Mouse (Mus musculus): ENCODE measurements around the gene Lmntd1.

Lmntd1 gene

DNA sequence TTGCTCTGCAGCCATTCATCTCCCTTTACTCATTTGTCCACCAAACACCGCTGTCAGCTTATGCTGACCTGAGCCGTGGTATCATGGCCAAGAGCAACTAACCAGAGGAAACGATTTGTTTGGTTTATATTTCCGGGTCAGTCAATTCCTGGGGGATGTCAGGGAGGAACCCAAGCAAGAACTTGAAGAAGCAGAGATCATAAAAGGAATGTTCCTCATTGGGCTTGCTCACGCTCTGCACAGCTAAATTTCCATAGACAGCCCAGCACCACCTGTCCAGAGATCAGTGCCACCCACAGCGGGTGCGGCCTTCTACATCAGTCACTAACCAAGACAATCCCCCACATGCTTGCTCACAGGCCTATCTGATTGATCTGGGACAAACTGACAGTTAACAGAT lies at the start of gene Lmntd1:
Gene Lmntd1, minus strand, starts transcription at position 101 of the 400 bp plus-strand sequence.
- no peak for DNase-seq (ENCODE audit: low spot score in 2 of 2)

DNA sequence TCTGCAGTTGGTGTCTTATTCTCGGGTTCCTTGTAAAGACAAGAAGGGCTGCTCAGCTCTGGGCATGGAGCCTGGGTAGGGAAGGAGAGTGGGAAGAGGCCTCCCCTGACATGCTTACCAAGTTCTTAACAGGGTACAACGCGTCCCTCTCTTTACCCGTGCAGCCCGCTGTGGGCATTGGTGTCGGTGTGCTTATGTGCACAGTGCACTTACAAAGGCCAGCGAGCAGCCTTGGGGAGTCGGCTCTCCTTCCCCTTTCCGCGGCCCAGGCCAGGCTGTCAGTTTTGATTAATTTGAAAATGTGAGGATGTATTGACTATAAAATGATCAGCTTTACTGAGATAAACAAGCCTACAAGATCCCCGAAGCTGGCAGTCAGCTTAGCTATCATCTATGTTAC lies 46.8 kb upstream of the Lmntd1 start:
- no peak for DNase-seq (ENCODE audit: low spot score in 2 of 2)

DNA sequence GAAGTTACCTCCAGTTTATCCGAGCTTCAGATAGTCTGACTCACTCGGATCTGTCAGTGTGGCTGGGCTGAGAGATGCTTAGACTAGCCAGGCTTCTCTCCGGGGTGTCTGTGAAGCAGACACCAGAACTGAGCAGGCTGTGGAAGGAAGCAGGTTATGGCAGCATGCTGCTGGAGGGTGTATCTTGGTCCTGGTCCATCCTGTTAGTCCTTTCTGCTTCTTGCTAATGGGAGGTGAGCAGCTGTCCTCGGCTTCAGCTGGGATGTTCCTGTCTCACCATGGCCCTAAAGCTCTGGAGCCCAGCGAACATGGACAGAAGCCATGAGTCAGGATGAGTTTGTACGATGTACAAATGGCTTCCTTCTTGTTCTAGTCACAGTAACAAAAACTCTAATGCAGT lies 45.0 kb upstream of the Lmntd1 start:
- no peak for DNase-seq (ENCODE audit: low spot score in 2 of 2)

DNA sequence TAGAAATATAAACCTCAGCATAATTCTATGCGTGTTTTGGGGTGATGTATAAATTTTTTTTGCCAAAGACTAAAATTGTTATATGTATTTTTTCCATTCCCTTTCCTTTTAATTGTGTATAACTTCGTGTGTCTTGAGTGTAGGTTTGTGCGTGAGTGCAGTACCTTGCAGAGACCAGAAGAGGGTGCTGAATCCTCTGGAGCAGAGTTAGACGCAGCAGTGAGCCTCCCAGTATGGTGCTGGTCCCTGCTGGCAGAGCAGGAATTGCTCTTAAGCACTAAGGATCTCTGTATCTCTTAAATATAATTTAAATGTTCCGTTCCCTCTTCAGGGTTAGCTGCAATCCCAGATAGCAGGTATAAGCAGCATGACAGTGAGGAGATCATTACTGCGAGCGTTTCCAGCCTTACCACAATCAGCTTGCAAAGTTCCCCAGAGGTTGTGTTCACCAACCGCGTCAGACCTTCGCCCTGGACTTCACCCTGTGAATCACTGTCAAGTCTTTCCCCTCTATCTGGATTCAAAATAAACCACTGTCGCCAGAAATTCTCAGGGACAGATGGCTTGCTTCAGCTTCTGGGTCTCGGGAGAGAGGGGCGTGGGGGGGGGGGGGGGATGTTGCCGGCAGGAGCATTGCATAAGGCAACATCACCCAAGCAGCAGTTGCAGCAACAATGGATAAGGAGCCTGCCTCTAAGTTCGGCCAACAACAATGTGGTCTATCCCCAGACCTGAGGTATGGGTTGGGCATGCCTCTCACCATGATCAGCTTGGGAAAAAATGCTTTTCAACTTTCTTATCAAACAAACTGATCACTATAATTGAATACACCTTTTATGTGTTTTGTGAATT lies 42.8 kb upstream of the Lmntd1 start:
- peak in 1 of 2 experiments; percentile 3 for DNase-seq (ENCODE audit: low spot score in 2 of 2)

DNA sequence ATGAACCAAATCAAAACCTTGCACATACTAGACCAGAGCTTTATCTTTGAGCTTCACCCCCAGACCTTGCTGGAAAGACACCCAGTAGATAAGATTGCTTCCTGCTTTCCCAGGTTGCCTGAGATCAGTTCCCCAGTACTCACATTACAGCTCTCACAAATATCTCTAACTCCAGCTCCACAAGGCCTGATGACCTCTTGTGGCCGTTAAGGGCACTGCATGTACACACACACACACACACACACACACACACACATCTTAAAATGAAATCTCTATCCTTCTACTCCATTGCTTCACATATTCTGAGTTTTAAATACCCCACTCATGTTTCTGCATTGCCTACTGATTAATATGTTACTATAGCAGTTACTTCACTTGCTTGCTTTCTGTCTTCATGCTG lies 41.6 kb upstream of the Lmntd1 start:
- DNase-seq (ENCODE audit: low spot score in 2 of 2) = no peak

DNA sequence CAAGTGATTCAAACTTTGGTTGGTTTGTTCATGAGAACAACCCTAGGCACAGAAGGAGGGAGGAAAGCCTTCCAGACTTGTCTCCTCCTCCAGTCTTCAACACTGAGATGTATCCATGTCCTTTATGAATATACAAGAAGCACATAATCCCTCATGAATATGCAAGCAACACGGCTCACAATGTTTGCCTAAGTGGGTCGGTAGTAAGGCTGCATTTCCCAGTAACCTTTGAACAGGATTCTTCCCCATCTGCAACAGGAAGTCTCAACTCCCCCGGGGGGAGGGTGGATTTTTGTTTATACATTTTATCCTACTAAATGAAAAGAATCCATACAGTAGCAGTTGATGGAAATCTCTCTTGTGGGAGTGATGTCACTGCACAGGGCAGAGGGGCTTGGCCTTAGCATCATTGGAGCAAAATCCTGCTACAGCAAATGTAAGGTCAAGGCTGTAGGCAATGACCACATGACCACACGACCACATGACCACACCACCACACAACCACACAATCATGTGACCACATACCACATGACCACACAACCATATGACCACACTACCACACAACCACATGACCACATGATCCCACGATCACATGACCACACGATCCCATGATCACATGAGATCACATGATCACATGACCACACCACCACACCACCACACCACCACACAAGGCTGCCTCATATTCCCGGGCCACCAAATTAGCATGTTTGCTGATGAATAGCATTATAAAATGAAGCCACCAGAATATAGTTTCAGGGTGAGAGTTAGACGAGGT lies 40.1 kb upstream of the Lmntd1 start:
- DNase-seq (ENCODE audit: low spot score in 2 of 2) = no peak

DNA sequence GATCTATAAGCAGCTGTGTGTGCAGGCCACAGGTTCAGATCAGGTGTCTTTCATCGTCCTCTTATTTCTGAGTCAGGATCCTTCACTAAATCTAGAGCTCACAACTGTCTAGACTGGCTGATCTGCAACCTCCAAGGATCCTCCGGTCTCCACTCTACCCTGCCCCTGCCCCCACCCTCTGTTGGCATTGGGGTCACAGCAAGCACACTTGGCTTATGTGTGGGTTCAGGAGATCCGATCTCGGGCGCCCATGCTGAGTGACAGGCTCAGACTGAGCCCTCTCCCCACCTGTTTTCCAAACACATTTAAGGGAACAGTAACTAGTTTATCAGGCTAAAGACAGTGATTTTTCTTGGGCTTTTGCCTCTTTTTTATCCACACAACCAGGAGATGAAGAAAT lies 39.5 kb upstream of the Lmntd1 start:
- no peak for DNase-seq (ENCODE audit: low spot score in 2 of 2)

DNA sequence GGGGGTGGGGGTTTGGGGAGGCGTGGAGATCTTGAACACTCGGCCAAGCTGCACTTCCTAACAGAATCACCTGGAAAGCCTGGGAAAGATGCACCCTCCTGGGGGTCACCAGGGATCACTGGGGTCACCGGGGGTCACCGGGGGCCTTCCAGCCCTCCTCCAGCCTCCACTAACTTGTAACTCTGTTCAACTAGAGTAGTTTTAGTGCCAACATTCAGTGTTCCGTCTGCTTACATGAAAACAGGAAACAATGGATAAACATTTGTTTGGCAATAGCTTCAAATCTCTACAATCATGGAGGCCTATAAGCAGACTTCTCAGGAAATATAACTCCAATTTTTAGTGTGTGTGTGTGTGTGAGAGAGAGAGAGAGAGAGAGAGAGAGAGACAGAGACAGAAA lies 38.9 kb upstream of the Lmntd1 start:
- no peak for DNase-seq (ENCODE audit: low spot score in 2 of 2)

DNA sequence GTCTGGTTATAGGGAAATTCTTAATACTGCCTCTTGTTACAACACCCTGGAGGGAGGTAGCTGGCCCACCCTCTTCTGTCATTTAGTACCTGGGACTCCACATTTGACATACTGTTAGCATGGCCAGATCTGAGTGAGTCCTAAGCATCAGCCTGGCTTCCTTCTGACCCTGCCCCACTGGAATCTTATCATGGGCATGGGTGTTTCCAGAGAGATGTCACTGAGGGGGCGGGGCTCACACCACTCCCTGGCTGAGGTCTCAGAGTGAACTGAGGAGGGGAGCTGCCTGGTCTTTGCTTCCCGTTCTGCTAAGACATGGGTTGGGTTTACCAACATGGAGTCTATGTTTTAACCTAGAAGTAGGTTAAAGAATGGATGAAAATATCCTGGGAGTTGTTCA lies 37.9 kb upstream of the Lmntd1 start:
- no peak for DNase-seq (ENCODE audit: low spot score in 2 of 2)

DNA sequence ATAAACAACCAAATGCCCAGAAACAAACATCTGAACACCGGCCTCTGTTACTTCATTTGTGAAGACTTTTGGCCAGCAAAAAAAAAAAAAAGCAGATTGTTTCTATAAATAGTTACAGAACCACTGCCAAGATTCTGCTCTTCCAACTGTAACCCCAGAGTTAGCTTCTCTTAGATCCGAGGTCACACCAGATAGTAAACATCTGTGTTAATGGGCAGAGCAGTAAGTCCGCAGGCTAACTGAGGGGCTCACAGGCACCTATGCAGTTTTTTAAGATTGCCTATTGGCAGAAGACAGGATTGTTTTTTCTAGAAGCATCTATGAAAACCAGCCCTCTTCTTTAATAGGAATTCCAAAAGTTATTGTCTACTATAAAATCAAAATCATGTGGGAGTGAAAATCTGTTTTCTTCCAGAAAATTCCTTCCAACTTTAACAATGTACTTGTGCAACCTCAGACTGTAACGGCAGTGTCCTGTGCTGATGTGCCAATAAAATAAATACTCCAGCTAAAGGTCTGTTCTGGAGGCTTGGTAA lies 26.9 kb upstream of the Lmntd1 start:
- DNase-seq (ENCODE audit: low spot score in 2 of 2) = no peak

DNA sequence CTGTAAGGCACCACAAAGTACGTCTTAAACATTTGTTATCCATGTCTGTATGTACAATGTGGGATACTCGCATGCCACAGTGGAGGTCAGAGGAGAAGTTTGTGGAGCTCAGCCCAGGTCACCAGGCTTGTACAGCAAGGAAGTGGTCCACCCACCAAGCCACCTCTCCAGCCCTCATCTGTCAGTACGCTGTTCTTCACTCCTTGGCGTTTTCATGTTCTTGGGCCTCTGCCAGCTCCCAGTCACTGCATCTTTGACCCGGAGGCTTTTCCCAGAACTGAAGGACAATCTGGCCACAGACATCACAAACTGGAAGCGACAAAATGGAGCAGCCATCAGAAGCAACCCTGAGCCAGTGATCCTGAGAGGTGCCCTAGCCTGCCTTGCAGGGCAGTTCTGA lies 24.1 kb upstream of the Lmntd1 start:
- DNase-seq (ENCODE audit: low spot score in 2 of 2) = no peak

DNA sequence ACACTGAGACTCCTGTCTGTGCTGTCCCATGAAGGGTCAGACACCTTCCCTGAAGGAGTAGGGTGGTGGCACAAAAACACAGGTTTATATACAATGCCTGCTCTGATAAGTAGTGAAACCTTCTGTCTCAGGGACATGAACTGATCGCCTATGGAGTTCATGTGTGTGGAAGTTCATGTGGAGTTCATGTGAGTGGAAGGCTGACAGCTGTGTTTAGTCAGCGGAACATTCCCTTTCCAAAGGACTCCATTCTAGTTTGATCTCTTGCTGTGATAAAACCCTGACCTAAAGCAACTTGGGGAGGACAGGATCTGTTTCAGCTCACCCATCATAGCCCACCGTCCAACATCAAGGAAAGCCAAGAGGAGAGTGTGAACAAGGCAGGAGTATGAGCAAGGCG lies 22.6 kb upstream of the Lmntd1 start:
- DNase-seq (ENCODE audit: low spot score in 2 of 2) = no peak

DNA sequence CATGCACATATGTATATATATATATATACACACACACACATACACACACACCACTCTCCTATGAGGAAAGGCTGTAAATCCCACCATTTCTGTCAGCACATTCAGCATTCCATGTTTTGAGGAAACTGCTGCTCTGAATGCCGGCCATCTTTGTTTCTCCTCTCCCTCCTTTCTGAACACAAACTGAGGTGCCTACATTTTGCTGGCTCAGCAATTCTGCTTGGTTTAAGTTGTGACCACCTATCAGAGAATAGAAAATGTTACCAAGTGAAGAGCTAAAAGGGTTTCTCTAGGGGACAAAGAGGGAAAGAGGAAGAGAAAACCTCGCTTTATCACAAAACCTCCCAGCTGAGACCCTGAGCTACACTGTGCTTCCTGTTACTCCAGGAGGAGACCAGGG lies 20.3 kb upstream of the Lmntd1 start:
- no peak for DNase-seq (ENCODE audit: low spot score in 2 of 2)

DNA sequence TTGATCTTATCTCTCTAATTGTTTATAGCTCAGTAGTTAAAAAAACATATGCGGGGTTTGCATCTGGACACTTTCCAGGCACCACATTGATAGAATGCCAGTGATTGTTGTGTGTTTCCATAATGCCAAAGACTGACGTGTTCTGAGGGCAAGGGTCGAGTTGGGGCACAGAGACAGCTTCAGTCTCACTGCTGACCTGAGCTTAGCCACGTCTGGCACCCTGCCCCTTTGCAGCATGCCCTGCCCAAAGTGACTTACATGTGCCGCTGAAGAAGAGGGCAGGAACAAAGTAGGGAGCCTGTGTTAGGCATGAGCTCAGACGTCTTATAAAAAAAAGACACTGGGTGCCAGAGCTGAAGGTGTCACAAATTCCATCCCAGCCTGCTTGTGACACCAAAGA lies 16.1 kb upstream of the Lmntd1 start:
- DNase-seq (ENCODE audit: low spot score in 2 of 2) = no peak

DNA sequence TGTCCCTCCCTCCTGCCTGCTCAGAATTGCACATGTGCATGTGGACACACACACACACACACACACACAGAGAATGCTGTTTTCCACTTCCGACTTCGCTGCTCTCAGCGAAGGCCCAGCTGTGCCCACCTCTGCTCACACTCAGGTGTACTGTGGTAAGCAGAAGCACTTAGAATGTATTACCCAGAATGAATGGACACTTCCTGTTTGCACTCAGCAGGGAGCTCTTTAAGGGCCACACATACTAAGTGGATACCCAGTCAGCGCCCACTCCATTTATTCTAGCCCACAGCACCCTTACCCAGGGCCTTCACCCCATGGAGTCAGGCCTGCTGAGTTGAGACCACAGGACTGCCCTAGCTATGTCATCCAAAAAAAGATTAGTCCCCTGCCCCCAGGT lies 9.0 kb upstream of the Lmntd1 start:
- no peak for DNase-seq (ENCODE audit: low spot score in 2 of 2)

DNA sequence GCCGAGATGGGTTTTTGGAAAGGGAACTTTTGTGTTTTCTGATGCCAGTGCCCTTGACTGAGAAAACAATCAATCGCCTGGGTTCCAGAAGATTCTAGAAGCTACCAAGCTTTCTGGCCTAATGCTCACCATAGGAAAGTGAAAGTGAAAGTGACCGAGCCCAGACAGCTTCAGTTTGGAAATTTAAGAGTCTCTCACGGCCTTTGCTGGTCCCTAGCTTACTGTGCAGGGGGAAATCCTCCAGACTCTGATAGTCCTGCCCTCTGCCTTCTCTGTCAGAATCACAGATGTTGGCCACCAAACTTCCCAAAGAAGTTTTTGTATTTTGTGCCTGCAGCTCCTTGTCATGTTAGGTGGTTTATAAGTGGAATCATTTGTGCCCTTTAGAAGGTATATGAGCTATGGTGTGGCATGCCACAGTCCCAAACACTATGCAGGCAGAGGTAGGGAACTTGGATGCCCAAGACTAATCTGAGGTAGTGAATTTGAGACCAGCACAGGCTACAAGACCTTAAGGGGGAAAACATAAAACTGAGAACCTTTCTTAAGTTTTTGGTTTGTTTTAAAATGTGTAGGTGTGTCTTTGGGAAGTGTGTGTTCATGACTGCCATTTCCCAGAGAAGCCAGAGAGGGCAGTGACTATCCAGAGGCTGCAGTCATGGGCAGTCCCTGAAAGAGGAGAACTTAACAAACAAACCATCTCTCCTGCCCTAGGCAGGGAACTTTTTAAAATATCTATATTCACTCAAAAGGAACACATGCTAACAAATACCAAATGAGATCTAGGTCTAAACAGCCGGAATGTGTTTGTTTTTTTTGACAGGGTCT lies 2.5 kb upstream of the Lmntd1 start:
- DNase-seq (ENCODE audit: low spot score in 2 of 2) = no peak

DNA sequence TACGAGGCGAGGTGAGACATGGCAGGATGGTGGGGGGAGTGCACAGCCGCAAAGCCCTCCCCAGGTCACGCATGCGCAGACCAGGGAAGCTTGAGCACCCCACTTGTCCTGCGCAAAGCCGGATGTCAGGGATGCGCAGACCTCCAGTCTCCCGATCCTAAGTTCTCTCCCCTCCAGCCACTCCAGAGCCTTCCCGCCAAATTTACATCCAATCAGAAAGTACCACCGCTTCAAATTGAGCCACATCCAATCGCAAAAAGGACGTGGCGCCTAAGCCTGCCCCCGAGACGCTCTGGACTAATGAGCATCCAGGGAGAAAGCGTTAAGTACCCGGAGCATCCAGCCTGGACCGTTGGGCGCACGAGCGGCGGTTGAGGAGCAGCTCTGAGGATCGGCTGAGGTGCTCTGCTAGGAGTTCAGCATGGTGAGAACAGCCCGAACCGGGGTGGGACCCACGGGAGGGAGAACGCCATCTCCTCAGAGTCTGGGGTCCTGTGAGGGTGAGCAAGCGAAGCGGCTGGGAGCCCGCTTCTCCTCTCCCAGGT lies 1.6 kb upstream of the Lmntd1 start, which contains the start of gene Tuba3b:
Gene Tuba3b, plus strand, starts transcription at position 92 of the 545 bp plus-strand sequence.
- no peak for DNase-seq (ENCODE audit: low spot score in 2 of 2)

DNA sequence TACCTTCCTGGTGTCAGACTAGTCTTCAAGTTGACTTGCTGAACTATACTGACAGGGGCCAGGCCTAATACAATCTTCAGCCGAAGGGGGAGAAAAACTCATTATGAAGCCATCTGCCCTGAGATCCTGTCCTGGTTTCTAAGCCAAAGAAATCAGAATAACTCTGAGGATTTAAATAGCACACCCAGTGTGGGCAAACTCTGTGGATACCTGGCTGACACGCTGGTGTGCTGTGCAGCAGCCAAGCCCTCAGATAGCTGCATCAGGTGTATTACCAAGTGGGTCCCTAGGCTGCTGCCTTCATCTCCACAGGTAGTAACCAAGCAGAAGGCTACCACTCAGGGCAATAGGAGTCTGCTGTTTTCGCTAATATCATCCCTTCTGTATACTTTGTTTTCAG lies 1.5 kb downstream of the Lmntd1 start:
- no peak for DNase-seq (ENCODE audit: low spot score in 2 of 2)

DNA sequence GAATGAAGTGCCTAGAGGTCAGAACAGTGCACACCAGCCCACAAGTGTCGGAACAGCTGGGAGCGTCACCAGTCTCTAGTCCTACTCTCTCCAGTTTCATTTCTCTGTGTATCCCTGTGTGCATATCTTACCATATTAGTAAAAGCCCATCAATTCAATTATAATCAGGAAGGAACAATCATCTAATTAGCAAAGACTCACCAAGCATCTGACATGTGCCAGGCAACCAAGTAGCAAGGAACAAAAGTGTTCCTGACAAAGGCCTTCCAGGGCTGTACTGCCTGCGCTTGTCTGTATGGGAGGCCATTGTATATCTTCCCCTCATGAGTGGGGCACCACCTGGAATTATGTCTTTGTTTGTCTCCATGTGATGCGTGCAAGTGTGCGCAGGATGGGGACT lies 3.2 kb downstream of the Lmntd1 start:
- no peak for DNase-seq (ENCODE audit: low spot score in 2 of 2)

DNA sequence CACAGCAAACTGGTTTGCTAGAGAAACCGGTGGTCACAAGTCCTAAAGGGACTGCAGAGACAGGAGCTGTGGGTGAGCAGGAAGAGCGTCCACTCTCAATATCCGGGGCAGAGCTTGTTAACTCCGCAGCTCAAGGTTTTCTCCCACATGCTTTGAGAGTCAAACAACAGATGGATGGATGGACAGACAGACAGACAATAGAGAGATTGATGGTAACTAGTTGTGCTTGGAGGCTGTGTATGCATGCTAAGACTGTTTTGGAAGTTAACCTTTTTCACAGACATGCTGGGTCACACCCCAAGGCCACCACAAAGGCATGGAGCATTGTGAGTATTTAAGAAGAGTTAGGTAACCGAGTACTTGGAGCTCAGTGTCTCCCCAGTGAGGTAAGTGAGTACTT lies 5.4 kb downstream of the Lmntd1 start:
- no peak for DNase-seq (ENCODE audit: low spot score in 2 of 2)

DNA sequence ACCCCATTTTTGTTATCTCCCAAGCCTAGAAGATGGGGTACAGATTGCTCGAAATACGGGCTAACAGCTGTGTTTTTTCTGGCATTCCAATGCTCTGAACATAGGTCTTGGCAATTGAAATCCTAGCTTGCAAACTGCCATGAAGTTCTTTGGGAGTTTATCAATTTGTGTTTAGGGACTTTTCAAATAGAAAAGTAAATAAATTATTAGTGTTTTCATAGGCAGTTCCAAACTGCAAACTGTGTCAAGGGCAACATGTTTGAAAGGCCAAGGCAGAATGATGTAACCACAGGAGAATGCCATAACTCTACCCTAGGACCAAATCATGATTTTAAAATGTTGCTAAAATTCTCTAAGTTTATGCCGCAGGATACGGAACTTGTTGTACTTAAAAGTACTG lies 6.4 kb downstream of the Lmntd1 start:
- DNase-seq (ENCODE audit: low spot score in 2 of 2) = no peak

DNA sequence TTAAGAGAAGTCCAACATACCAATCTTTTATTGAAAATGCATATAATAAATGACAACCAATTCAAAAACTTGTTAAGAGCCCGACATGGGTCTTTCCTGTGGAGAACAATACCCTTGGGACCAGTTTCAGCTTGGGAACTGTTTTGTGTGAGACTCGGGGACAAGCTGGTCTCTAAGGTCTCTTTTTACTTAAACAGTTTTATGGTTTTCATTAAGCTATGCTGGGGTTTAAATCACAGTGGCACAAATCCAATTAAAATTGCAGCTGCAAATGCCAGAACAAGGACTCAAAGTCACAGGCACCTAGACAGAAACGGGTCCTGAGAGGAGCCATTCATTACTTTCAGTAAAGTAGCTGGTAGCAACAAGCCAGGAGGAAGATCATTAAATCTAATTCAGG lies 8.9 kb downstream of the Lmntd1 start:
- no peak for DNase-seq (ENCODE audit: low spot score in 2 of 2)
